Mouse (Mus musculus) embryonic facial prominence, embryonic 13.5 days (tissue): ENCODE results near the gene Wdr70. TPM values are rescaled to one million over a fixed set of nuclear protein-coding genes. Genes with fewer than 3 reads are reported as not detected.
"Not testable (repeated sequence)": the region's sequence is repeated elsewhere in the genome, so short reads cannot be mapped to it uniquely, and the experiment has no call there.

Experiments used
- ATAC-seq: fragments of 200-750 bp; cut with Nextera tagmentation; 2 replicates; pipeline ENCODE4 v1.8.0; 2017; ENCODE audit warnings: low read depth; ENCODE audit not compliant: insufficient number of reproducible peaks, insufficient read depth, low FRiP score, low TSS enrichment
- H3K27ac ChIP-seq: fragments of 300-500 bp; sonication (generic); 2 replicates; pipeline ENCODE4 v1.5.1; 2015; ENCODE audit warnings: moderate library complexity, mild to moderate bottlenecking, inconsistent platforms
- H3K27me3 ChIP-seq: fragments of 300-500 bp; sonication (generic); 2 replicates; pipeline ENCODE4 v1.6.1; 2015; ENCODE audit warnings: mild to moderate bottlenecking, inconsistent platforms
- H3K36me3 ChIP-seq: fragments of 300-500 bp; sonication (generic); 2 replicates; pipeline ENCODE4 v1.6.1; 2015; ENCODE audit warnings: mild to moderate bottlenecking, inconsistent platforms
- H3K4me1 ChIP-seq: fragments of 300-500 bp; sonication (generic); 2 replicates; pipeline ENCODE4 v1.6.1; 2015; ENCODE audit warnings: inconsistent platforms
- H3K4me2 ChIP-seq: fragments of 300-500 bp; sonication (generic); 2 replicates; pipeline ENCODE4 v1.6.1; 2015; ENCODE audit warnings: moderate library complexity, mild to moderate bottlenecking, inconsistent platforms
- H3K4me3 ChIP-seq: fragments of 300-500 bp; sonication (generic); 2 replicates; pipeline ENCODE4 v1.5.1; 2015; ENCODE audit warnings: mild to moderate bottlenecking, inconsistent platforms
- H3K9ac ChIP-seq: fragments of 300-500 bp; sonication (generic); 2 replicates; pipeline ENCODE4 v1.6.1; 2015; ENCODE audit warnings: mild to moderate bottlenecking, inconsistent platforms
- H3K9me3 ChIP-seq: fragments of 300-500 bp; sonication (generic); 2 replicates; pipeline ENCODE4 v1.6.1; 2016; ENCODE audit warnings: inconsistent platforms
- WGBS: fragments of 180-500 bp; shearing (Covaris S2); methylation state at CpG from one replicate; pipeline ENCODE4 v1.1.7; 2015; ENCODE audit warnings: mixed read lengths; 5-methylcytosine and 5-hydroxymethylcytosine counted together
- polyA plus RNA-seq: library from polyadenylated mRNA; unstranded; fragments of >200 nt; fragmentation: Nextera tagmentation; extraction: Ambion mirVana; gene quantifications from 2 replicates; pipeline ENCODE4 v1.2.1, GENCODE M21; 2015

Wdr70 gene
- 64.6 and 65.9 TPM in 2 replicates for polyA plus RNA-seq

DNA sequence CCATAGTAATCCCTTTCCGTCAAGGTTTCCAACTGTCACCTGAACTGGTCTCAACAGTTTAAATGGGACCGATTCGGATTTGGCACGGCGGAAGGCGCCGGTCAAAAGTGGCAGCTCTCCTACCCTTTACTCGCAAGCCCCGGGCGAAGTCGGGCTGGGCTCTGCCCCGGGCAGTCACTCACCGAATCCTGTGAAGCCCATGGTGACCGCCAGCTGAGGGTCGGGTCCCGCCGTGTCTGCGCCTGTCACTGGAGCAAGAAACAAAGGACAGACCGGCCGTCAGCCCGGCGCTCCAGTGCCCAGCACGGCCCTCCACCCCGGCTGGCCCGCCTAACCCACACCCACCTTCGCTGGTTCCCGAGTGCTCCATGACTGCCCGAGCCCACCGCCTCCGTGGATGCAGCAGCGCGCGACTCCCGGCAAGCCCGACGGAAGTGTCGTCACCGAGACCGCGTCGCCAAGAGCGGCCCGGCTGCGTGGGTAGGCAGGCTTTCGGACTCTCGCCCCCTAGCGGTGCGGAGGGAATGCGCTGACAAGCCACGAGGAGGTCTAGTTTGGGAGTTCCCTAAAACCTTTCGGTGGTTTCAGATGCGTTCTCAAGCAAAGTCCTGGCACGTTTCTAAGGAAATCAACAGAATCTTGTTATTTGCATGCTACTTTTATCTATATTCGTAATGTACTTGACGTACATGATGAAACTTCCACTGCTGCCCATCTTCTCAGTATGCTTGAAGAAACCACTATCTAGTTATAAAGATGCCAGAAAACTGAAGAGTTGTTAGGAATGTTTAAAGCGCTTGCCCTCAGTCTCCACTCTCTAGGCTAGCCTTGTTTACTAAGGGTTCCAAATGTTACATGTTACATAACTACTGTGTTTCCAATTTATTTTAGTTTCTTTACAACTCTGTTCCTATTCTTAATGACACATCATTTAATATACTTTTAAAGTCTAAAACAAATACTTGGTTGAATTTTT, at the start of gene Wdr70:
Gene Wdr70, minus strand, starts transcription at position 436 of the 976 bp plus-strand sequence.
- Histone ChIP-seq H3K4me3 (peak within 1 kb of the TSS; percentile 93), H3K4me1 (peaks cover 4% of the 10 kb centered on the region), H3K36me3 (peaks cover 24% of the 10 kb centered on the region), H3K4me2 (peak within 1 kb of the TSS; percentile 65), H3K27ac (peak within 1 kb of the TSS; percentile 22; the same call in 1 of the 2 replicates), H3K9ac (peak within 1 kb of the TSS; percentile 92), H3K9me3 (no peaks in the 10 kb centered on the region), H3K27me3 (no peaks in the 10 kb centered on the region)
- WGBS = 2% methylated on average over 56 of the region's 56 CpGs
- ATAC-seq = peak; percentile 88

DNA sequence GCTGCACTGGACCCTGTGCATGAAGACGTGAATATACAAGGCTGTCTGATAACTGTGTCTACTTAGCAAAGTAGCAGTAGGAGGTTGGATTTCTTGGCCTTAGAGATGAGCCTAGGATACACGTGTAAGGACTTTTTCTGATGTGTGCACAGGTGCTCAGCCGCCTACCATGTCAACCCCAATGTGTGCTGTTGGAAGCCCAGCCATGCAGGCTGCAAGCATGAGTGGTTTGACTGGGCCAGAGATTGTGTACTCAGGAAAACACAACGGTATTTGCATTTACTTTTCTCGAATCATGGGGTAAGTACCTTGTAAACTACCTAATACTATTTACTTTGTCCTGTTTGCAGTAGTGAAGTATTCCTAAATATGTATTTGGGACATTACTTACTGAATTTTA, 36.6 kb upstream of the Wdr70 start:
- no peak for ATAC-seq
- H3K27me3 ChIP-seq = no peaks in the 10 kb centered on the region

DNA sequence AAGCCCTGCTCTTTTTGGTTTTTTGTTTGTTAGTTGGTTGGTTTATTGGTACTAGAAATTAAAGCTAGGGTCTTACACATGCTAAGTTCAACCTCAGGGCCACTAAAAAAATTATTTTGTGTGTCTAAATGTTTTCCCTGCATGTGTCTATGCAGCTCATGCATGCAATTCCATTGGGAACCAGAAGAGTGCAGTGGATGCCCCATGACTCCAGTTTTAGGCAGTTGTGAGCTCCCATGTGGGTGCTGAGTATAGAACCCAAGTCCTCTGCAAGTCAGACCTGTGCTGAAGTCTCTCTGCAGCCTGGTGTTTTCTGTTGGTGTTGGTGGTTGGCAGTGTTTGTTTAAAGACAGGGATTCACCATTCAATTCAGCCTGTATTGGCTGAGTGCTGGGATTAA, 32.8 kb upstream of the Wdr70 start:
- Histone ChIP-seq H3K36me3 (peaks cover 92% of the 10 kb centered on the region), H3K4me1 (no peaks in the 10 kb centered on the region), H3K27me3 (no peaks in the 10 kb centered on the region), H3K9ac (no peak overlapping the region), H3K4me2 (no peak overlapping the region), H3K4me3 (no peak overlapping the region), H3K27ac (no peak overlapping the region), H3K9me3 (no peaks in the 10 kb centered on the region)
- no peak for ATAC-seq

More for the DNA sequence above, 36.6 kb upstream of the Wdr70 start:
- H3K4me1 ChIP-seq = no peaks in the 10 kb centered on the region
- H3K36me3 ChIP-seq = peaks cover 92% of the 10 kb centered on the region
- 91% methylated on average over 5 of the region's 5 CpGs for WGBS
- H3K27ac ChIP-seq = no peak overlapping the region
- no peak overlapping the region for H3K9ac ChIP-seq
- no peak overlapping the region for H3K4me2 ChIP-seq
- H3K4me3 ChIP-seq = no peak overlapping the region
- no peaks in the 10 kb centered on the region for H3K9me3 ChIP-seq

DNA sequence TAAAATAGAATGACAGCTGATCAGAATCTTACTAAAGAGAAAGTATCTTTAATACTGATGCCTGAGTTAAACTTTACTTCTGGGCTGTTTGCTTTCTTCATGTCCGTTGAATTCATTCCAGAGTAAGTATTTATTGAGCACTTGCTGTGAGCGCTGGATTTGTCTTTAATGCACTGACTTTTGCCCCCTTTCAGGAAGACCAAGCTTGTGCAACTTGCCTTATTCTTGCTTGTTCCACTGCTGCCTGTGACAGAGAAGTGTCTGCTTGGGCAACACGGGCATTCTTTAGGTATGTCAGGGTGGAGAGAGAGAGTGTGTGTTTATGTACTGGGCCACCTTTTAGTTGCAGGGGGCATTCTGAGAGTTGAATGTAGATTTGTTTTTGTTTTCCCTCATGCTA, 32.3 kb upstream of the Wdr70 start:
- H3K4me2 ChIP-seq = no peak overlapping the region
- no peak overlapping the region for H3K9ac ChIP-seq
- H3K36me3 ChIP-seq = peaks cover 93% of the 10 kb centered on the region
- H3K27ac ChIP-seq = no peak overlapping the region
- H3K4me3 ChIP-seq = no peak overlapping the region
- H3K27me3 ChIP-seq = no peaks in the 10 kb centered on the region
- no peaks in the 10 kb centered on the region for H3K9me3 ChIP-seq
- H3K4me1 ChIP-seq = no peaks in the 10 kb centered on the region
- ATAC-seq = no peak
- WGBS = 95% methylated on average over 3 of the region's 3 CpGs

DNA sequence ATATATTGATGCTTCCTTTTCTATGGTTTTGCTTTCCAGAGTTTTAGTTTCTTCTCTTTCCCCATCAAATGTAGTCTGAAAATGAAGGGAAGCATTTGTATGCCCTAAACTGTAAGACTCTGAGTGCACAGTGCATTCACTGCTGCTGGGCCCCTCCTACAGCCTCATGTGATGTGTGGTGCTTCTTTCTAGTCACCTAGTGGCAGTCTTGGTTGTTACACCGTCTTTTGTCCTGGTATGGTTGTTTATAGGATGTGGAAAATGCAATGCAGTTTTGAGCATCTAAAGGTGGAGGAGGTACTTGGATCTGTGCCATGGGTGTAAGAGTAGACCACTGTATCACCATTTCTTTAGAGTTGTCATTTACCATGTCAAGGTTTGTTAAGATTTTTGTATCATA, 30.3 kb upstream of the Wdr70 start:
- no peaks in the 10 kb centered on the region for H3K27me3 ChIP-seq
- H3K27ac ChIP-seq = no peak overlapping the region
- no peak overlapping the region for H3K9ac ChIP-seq
- no peak for ATAC-seq
- H3K4me1 ChIP-seq = no peaks in the 10 kb centered on the region
- H3K9me3 ChIP-seq = no peaks in the 10 kb centered on the region
- no peak overlapping the region for H3K4me3 ChIP-seq
- no peak overlapping the region for H3K4me2 ChIP-seq
- H3K36me3 ChIP-seq = peaks cover 80% of the 10 kb centered on the region
- WGBS = 74% methylated on average over 1 of the region's 1 CpGs

DNA sequence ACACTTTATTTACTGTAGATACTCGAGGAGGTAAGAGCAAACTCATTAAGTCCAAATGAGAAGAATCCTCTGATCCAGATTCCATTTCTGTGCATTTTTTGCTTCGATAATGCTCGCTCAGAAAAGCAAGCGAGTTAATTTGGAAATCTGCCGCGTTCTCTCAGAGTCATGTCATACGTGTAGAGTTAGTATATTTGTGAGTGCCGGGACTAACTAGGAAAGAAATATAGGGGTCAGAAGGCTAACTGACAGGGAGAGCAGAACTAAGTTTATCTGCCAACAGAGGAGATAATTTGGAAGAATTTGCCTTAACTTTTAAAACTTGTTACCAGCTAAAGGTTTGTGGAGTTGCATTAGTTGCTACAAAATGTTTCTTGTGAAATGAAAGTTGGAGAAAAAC, 10.8 kb upstream of the Wdr70 start:
- peaks cover 8% of the 10 kb centered on the region for H3K4me1 ChIP-seq
- peak overlapping the region; percentile 87 for H3K9ac ChIP-seq
- H3K4me2 ChIP-seq = peak overlapping the region; percentile 85
- H3K9me3 ChIP-seq = no peaks in the 10 kb centered on the region
- H3K36me3 ChIP-seq = peaks cover 26% of the 10 kb centered on the region
- peak overlapping the region; percentile 84 for H3K4me3 ChIP-seq
- no peaks in the 10 kb centered on the region for H3K27me3 ChIP-seq
- H3K27ac ChIP-seq = no peak overlapping the region
- ATAC-seq = no peak
- WGBS = 3% methylated on average over 8 of the region's 8 CpGs

DNA sequence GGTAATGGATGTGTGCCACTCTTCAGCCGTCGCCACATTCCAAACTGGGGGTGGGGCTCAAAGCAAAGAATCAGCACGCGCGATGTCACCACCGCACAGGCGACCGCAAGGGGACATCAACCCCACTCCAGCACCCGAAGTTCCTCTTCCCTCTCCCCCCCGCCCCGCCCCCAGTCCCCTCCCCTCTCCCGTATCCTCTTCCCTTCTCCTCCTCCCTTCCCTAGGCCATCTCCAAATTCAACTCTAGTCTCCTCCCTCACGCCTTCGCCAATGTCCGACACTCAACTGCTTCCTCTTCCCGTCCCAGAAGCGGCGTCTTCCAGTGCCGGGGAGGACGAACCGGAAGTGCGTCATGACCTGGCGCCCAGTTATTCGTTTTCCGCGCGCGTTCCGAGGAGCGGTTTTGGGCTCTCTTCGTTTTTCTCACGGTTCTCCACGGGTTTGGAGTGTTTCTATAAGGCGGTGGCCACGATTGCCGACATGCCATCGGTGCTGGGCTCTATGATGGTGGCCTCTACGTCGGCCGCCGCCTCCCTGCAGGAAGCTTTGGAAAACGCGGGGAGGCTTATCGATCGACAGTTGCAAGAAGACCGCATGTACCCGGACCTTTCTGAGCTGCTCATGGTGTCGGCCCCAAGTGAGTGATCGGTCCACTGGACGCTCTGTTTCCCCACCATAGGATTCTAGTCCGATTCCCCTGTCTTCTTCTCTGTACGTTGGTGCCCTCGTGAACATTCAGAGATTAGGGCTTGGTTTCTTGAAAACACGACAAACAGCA, 10.1 kb upstream of the Wdr70 start, which contains the start of gene Nup155:
Gene Nup155, plus strand, starts transcription at position 308 of the 778 bp plus-strand sequence.
- WGBS = under 1% methylated on average over 54 of the region's 54 CpGs
- peak within 1 kb of the TSS; percentile 79 for H3K27ac ChIP-seq

DNA sequence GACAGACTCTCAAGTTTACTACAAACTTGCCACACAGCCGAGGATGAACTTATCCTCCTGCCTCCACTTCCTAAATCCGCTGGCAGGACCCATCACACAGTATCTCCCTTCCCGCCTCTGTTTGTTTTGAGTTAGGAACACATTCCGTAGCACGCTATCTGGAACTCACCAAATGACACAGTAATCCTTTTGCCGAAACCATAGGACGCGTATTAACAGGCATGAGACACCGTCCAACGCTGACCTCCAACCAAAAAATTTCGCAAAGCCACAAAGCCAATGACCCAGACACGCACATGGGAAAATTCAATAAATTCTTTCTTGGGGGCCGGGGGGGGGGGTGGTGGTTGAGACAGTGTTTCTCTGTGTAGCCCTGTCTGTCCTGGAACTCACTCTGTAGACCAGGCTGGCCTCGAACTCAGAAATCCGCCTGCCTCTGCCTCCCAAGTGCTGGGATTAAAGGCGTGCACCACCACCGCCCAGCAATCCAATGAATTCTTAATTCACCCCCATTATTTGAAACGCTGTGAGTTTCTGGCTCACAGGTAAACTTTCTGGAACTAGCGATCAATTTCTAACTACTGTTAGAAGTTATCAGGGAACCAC, 9.5 kb upstream of the Wdr70 start:
- ATAC-seq = no peak

More for the DNA sequence above, 10.1 kb upstream of the Wdr70 start, which contains the start of gene Nup155:
- peaks cover 8% of the 10 kb centered on the region for H3K4me1 ChIP-seq
- peak within 1 kb of the TSS; percentile 84 for H3K4me3 ChIP-seq
- peak; percentile 93 for ATAC-seq
- no peaks in the 10 kb centered on the region for H3K9me3 ChIP-seq
- H3K4me2 ChIP-seq = peak within 1 kb of the TSS; percentile 85
- peaks cover 26% of the 10 kb centered on the region for H3K36me3 ChIP-seq
- H3K9ac ChIP-seq = peak within 1 kb of the TSS; percentile 87
- no peaks in the 10 kb centered on the region for H3K27me3 ChIP-seq

DNA sequence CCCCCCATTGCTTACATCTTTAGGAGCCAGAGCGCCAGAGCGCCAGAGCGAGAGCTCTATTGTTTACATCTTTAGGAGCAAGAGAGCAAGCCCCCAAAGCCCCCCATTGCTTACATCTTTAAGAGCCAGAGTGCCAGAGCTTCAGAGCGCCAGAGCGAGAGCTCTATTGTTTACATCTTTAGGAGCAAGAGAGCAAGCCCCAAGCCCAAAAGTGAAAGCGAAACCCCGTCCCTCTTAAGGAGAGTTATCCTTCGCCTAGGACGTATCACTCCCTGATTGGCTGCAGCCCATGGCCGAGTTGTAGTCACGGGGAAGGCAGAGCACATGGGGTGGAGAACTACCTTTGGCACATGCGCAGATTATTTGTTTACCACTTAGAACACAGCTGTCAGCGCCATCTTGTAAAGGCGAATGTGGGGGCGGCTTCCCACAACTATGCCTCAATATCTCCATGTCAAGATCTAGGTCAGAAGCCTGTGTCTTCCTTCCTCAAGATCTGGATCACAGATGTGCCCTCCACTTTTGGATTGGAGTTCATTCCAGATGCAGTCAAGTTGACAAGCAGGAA, 3.0 kb upstream of the Wdr70 start:
- not testable (repeated sequence) for H3K4me1 ChIP-seq, H3K36me3 ChIP-seq, ATAC-seq, H3K27me3 ChIP-seq, H3K4me2 ChIP-seq, H3K27ac ChIP-seq, H3K9ac ChIP-seq, H3K9me3 ChIP-seq, H3K4me3 ChIP-seq
- 89% methylated on average over 15 of the region's 15 CpGs for WGBS

More for the DNA sequence above, 9.5 kb upstream of the Wdr70 start:
- WGBS = 55% methylated on average over 19 of the region's 19 CpGs
- peak overlapping the region; percentile 57 for H3K4me2 ChIP-seq
- H3K4me3 ChIP-seq = peak overlapping the region; percentile 84
- H3K27ac ChIP-seq = peak overlapping the region; percentile 68; the same call in 1 of the 2 replicates
- no peaks in the 10 kb centered on the region for H3K27me3 ChIP-seq
- H3K9me3 ChIP-seq = no peaks in the 10 kb centered on the region
- peaks cover 8% of the 10 kb centered on the region for H3K4me1 ChIP-seq
- H3K36me3 ChIP-seq = peaks cover 19% of the 10 kb centered on the region
- H3K9ac ChIP-seq = peak overlapping the region; percentile 87

DNA sequence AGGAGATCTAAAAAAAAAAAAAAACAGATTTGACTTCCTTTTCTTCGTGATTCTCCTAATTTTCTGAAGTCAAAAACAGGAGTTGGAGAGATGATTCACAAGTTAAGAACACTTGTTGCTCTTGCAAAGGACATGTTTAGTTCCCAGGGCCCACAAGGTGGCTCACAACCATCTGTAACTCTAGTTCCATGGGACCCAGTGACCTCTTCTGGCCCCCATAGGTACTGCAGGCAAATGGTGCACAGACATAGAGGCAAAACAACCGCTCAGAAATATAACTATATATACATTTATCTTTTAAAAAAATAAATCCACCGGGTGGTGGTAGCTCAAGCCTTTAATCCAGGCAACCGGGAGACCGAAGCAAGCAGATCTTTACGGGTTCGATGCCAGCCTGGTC, 1.2 kb downstream of the Wdr70 start:
- H3K9me3 ChIP-seq = no peaks in the 10 kb centered on the region
- no peak overlapping the region for H3K9ac ChIP-seq
- H3K4me3 ChIP-seq = peak overlapping the region; percentile 93
- peaks cover 31% of the 10 kb centered on the region for H3K36me3 ChIP-seq
- H3K4me2 ChIP-seq = peak overlapping the region; percentile 65
- 26% methylated on average over 7 of the region's 7 CpGs for WGBS
- no peak overlapping the region for H3K27ac ChIP-seq
- peaks cover 4% of the 10 kb centered on the region for H3K4me1 ChIP-seq
- H3K27me3 ChIP-seq = no peaks in the 10 kb centered on the region
- ATAC-seq = no peak

DNA sequence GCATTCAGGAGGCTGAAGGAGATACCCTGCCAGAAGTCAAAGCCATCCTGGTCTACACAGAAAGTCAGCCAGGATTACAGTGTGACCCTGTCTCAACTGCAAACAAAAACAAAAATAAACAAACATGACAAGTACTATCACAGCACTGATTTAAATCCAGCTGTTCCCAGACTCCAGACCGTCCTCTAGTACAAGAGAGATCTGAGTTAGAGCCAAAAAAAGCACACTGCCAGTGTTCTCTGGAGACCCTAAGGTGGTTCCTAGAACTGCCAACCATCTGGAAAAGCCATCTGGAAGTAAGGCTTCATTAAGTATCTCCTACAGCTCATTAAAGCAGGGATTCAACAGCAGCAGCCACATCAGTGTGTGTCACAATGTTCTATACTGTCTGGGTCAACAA, 6.3 kb downstream of the Wdr70 start:
- H3K4me3 ChIP-seq, ATAC-seq, H3K9me3 ChIP-seq, H3K4me1 ChIP-seq, H3K4me2 ChIP-seq, H3K9ac ChIP-seq, H3K27ac ChIP-seq, H3K27me3 ChIP-seq: not testable (repeated sequence)
- WGBS = 89% methylated on average over 1 of the region's 1 CpGs
- peaks cover 52% of the 10 kb centered on the region for H3K36me3 ChIP-seq
